Mouse (Mus musculus): ENCODE measurements around the gene Glt8d2. TPM values are rescaled to one million over a fixed set of nuclear protein-coding genes. Genes with fewer than 3 reads are reported as not detected.
A peak's percentile ranks its signal among the peaks of the same experiment; 100 is the strongest.

The Glt8d2 gene
- polyA plus RNA-seq, 1 experiment: 2.8 TPM

DNA sequence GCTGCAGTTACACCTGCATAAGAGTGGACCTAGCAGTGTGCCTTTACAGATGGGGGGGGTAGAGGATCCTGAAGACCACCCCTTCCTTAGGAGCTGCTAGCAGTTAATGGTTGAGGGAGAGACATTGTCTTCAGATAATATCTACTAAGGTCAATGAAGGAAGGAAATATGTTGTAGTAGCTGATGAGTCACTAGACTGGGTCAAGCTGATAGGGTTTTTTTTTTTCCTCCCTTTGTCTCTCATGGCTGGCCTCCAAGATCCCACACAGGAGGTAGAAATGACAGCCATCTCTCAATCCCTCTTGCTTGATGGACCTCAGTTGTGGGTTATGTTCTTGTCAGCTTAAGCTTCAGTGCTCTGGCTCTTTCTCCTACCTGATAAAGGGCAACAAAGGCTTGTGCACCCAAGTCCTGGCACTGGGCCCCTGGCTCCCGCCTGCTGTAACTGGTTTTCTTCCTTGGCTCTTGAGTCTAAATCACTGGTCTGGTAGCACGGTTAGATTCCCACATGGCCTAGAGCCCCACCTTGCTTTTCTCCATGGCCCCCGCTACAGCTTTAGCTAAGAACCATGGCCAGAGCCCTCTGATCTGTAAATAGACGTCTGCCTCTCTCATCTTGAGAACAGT is 6.1 kb upstream of the Glt8d2 start:
- peaks cover 20% of the 10 kb centered on the region for H3K79me2 ChIP-seq (ENCODE audit: control insufficient read depth, insufficient read depth)
- peak overlapping the region; percentile 12 for H3K4me2 ChIP-seq (ENCODE audit: low read depth)
- TF ChIP-seq MYOD1 (IDR thresholded peaks at IDR 0.05; ENCODE audit: control insufficient read depth in 1 of 3, insufficient read length in 2 of 3, low read depth in 2 of 3): no peak
- TF ChIP-seq POLR2AphosphoS2 (IDR thresholded peaks at IDR 0.05; ENCODE audit: insufficient read length, low read depth): no peak
- TF ChIP-seq TCF3 (IDR thresholded peaks at IDR 0.05; ENCODE audit: insufficient read length, low read depth): no peak
- TF ChIP-seq USF1 (IDR thresholded peaks at IDR 0.05; ENCODE audit: low read depth): no peak
- TF ChIP-seq MAX (IDR thresholded peaks at IDR 0.05; ENCODE audit: low read depth): no peak
- no peak for TF ChIP-seq E2F4 (IDR thresholded peaks at IDR 0.05; ENCODE audit: insufficient read depth)
- no peak for TF ChIP-seq TCF12 (IDR thresholded peaks at IDR 0.05; ENCODE audit: insufficient read depth, poor library complexity, severe bottlenecking)
- TF ChIP-seq MYOG (IDR thresholded peaks at IDR 0.05; ENCODE audit: control insufficient read depth in 1 of 3, insufficient read depth in 1 of 3, insufficient read length in 2 of 3, low read depth in 2 of 3): no peak
- no peaks in the 10 kb centered on the region for H3K27me3 ChIP-seq (ENCODE audit: control insufficient read depth, insufficient read depth, insufficient read length)
- H3K4me3 ChIP-seq: no peak overlapping the region
- no peaks in the 10 kb centered on the region for H3K36me3 ChIP-seq (ENCODE audit: control insufficient read depth, insufficient read depth)
- no peak overlapping the region for H3ac ChIP-seq (ENCODE audit: control insufficient read depth, insufficient read length)

- Histone ChIP-seq H3K79me2 (ENCODE audit: control insufficient read depth, insufficient read depth) (peaks cover 16% of the 10 kb centered on the region), H3K4me2 (ENCODE audit: low read depth) (peak within 1 kb of the TSS; percentile 12), H3ac (ENCODE audit: control insufficient read depth, insufficient read length) (no peak within 1 kb of the TSS), H3K27me3 (ENCODE audit: control insufficient read depth, insufficient read depth, insufficient read length) (no peaks in the 10 kb centered on the region), H3K4me3 (no peak within 1 kb of the TSS), H3K36me3 (ENCODE audit: control insufficient read depth, insufficient read depth) (no peaks in the 10 kb centered on the region)
- no peak for TF ChIP-seq MYOG (IDR thresholded peaks at IDR 0.05; ENCODE audit: control insufficient read depth in 1 of 3, insufficient read depth in 1 of 3, insufficient read length in 2 of 3, low read depth in 2 of 3)
Measured at GRCm38 (mm10) chr10:82695956-82696355, 5.5 kb upstream of the Glt8d2 start, which contains the start of gene Hcfc2. Hcfc2 (plus strand) TSS chr10:82696160.

GRCm38 (mm10) chr10:82689681-82690211 is 704 bp downstream of the Glt8d2 start:
- no peak overlapping the region for H3ac ChIP-seq (ENCODE audit: control insufficient read depth, insufficient read length)
- TF ChIP-seq MYOD1 (IDR thresholded peaks at IDR 0.05; ENCODE audit: control insufficient read depth in 1 of 3, insufficient read length in 2 of 3, low read depth in 2 of 3) (no peak), MYOG (IDR thresholded peaks at IDR 0.05; ENCODE audit: control insufficient read depth in 1 of 3, insufficient read depth in 1 of 3, insufficient read length in 2 of 3, low read depth in 2 of 3) (no peak), REST (IDR thresholded peaks at IDR 0.05; ENCODE audit: insufficient read depth, insufficient read length) (no peak), POLR2A (IDR thresholded peaks at IDR 0.05; ENCODE audit: insufficient read length, low read depth) (no peak), USF1 (IDR thresholded peaks at IDR 0.05; ENCODE audit: low read depth) (no peak)
- H3K4me3 ChIP-seq: peak overlapping the region; percentile 2
- H3K4me2 ChIP-seq (ENCODE audit: low read depth): peak overlapping the region; percentile 98
- no peaks in the 10 kb centered on the region for H3K36me3 ChIP-seq (ENCODE audit: control insufficient read depth, insufficient read depth)
- H3K79me2 ChIP-seq (ENCODE audit: control insufficient read depth, insufficient read depth): no peaks in the 10 kb centered on the region
- no peaks in the 10 kb centered on the region for H3K27me3 ChIP-seq (ENCODE audit: control insufficient read depth, insufficient read depth, insufficient read length)

- no peak overlapping the region for H3K4me3 ChIP-seq
- H3ac ChIP-seq (ENCODE audit: control insufficient read depth, insufficient read length): no peak overlapping the region
- H3K27me3 ChIP-seq (ENCODE audit: control insufficient read depth, insufficient read depth, insufficient read length): no peaks in the 10 kb centered on the region
- no peaks in the 10 kb centered on the region for H3K36me3 ChIP-seq (ENCODE audit: control insufficient read depth, insufficient read depth)
- H3K4me2 ChIP-seq (ENCODE audit: low read depth): no peak overlapping the region
- H3K79me2 ChIP-seq (ENCODE audit: control insufficient read depth, insufficient read depth): no peaks in the 10 kb centered on the region
- TF ChIP-seq REST (IDR thresholded peaks at IDR 0.05; ENCODE audit: insufficient read depth, insufficient read length) (no peak), POLR2AphosphoS2 (IDR thresholded peaks at IDR 0.05; ENCODE audit: insufficient read length, low read depth) (no peak), SRF (IDR thresholded peaks at IDR 0.05; ENCODE audit: control insufficient read depth, insufficient read length, low read depth) (no peak), USF1 (IDR thresholded peaks at IDR 0.05; ENCODE audit: low read depth) (no peak), POLR2A (IDR thresholded peaks at IDR 0.05; ENCODE audit: insufficient read length, low read depth) (no peak), MYOD1 (IDR thresholded peaks at IDR 0.05; ENCODE audit: control insufficient read depth in 1 of 3, insufficient read length in 2 of 3, low read depth in 2 of 3) (no peak), TCF3 (IDR thresholded peaks at IDR 0.05; ENCODE audit: insufficient read length, low read depth) (no peak), E2F4 (IDR thresholded peaks at IDR 0.05; ENCODE audit: insufficient read depth) (no peak), TCF12 (IDR thresholded peaks at IDR 0.05; ENCODE audit: insufficient read depth, poor library complexity, severe bottlenecking) (no peak), MAX (IDR thresholded peaks at IDR 0.05; ENCODE audit: low read depth) (no peak), MYOG (IDR thresholded peaks at IDR 0.05; ENCODE audit: control insufficient read depth in 1 of 3, insufficient read depth in 1 of 3, insufficient read length in 2 of 3, low read depth in 2 of 3) (no peak), CEBPB (IDR thresholded peaks at IDR 0.05; ENCODE audit: insufficient read depth, poor library complexity, severe bottlenecking) (no peak)
Measured at GRCm38 (mm10) chr10:82685440-82685839, 5.0 kb downstream of the Glt8d2 start.

GRCm38 (mm10) chr10:82681639-82682038 is 8.8 kb downstream of the Glt8d2 start:
- H3K27me3 ChIP-seq (ENCODE audit: control insufficient read depth, insufficient read depth, insufficient read length): no peaks in the 10 kb centered on the region
- no peaks in the 10 kb centered on the region for H3K79me2 ChIP-seq (ENCODE audit: control insufficient read depth, insufficient read depth)
- TF ChIP-seq POLR2A (IDR thresholded peaks at IDR 0.05; ENCODE audit: insufficient read length, low read depth): no peak
- no peak for TF ChIP-seq TCF12 (IDR thresholded peaks at IDR 0.05; ENCODE audit: insufficient read depth, poor library complexity, severe bottlenecking)
- no peak for TF ChIP-seq SRF (IDR thresholded peaks at IDR 0.05; ENCODE audit: control insufficient read depth, insufficient read length, low read depth)
- TF ChIP-seq USF1 (IDR thresholded peaks at IDR 0.05; ENCODE audit: low read depth): no peak
- no peak for TF ChIP-seq MAX (IDR thresholded peaks at IDR 0.05; ENCODE audit: low read depth)
- no peak for TF ChIP-seq MYOD1 (IDR thresholded peaks at IDR 0.05; ENCODE audit: control insufficient read depth in 1 of 3, insufficient read length in 2 of 3, low read depth in 2 of 3)
- no peak for TF ChIP-seq TCF3 (IDR thresholded peaks at IDR 0.05; ENCODE audit: insufficient read length, low read depth)
- TF ChIP-seq CEBPB (IDR thresholded peaks at IDR 0.05; ENCODE audit: insufficient read depth, poor library complexity, severe bottlenecking): no peak
- no peak for TF ChIP-seq MYOG (IDR thresholded peaks at IDR 0.05; ENCODE audit: control insufficient read depth in 1 of 3, insufficient read depth in 1 of 3, insufficient read length in 2 of 3, low read depth in 2 of 3)
- TF ChIP-seq POLR2AphosphoS2 (IDR thresholded peaks at IDR 0.05; ENCODE audit: insufficient read length, low read depth): no peak
- no peak for TF ChIP-seq E2F4 (IDR thresholded peaks at IDR 0.05; ENCODE audit: insufficient read depth)
- no peak for TF ChIP-seq REST (IDR thresholded peaks at IDR 0.05; ENCODE audit: insufficient read depth, insufficient read length)
- H3K4me2 ChIP-seq (ENCODE audit: low read depth): no peak overlapping the region
- H3ac ChIP-seq (ENCODE audit: control insufficient read depth, insufficient read length): no peak overlapping the region
- no peaks in the 10 kb centered on the region for H3K36me3 ChIP-seq (ENCODE audit: control insufficient read depth, insufficient read depth)
- H3K4me3 ChIP-seq: no peak overlapping the region

All from myocyte (in vitro differentiated cells).